In genomic region chr19:46957001-46957400, GRCm38 (mm10) we compare ENCODE assay signal across 29 mouse cellular contexts. TPM values are rescaled to one million over a fixed set of nuclear protein-coding genes. Genes with fewer than 3 reads are reported as not detected.
A peak's percentile ranks its signal among the peaks of the same experiment; 100 is the strongest.
DNase-seq lines count a peak whose midpoint lies in the region; ATAC-seq and TF ChIP-seq lines count a peak whose summit lies in the region.
"Had no signal": no experiment of that assay in that cellular context is flagged by ENCODE, and none has a peak within 500 bp of the region (broad histone marks: within the 10 kb centered on the region; RNA-seq: fewer than 3 reads in every experiment).

No protein-coding gene starts in this region.

- DNase-seq in liver, embryonic 14.5 days (ENCODE audit: low read depth in 3 of 3, low spot score in 3 of 3) = peak in 2 of 3 experiments; percentile 49 to 56
- no peak for DNase-seq in adrenal gland, postnatal 14 days
- DNase-seq in kidney, postnatal 36 days = no peak
- DNase-seq: adrenal gland, postnatal 36 days; cerebellum, adult 9-10 months; cerebellum, postnatal 36 days; forebrain, postnatal 0 days; heart, adult 2 months; heart, postnatal 10 days; kidney, adult 18-20 months; kidney, postnatal 25 days; lung, postnatal 36 days; right cerebral cortex, postnatal 25 days; thymus, postnatal 36 days had no signal

- TF ChIP-seq EP300 in liver, embryonic 14.5 days (IDR thresholded peaks at IDR 0.05; ENCODE audit: low read depth) = peak; percentile 71

- 67% methylated on average over 5 of the region's 5 CpGs for WGBS in bone marrow, adult 2 months
- WGBS in liver, embryonic 14.5 days (ENCODE audit: insufficient replicate concordance) = 15% methylated on average over 5 of the region's 5 CpGs
- 91% methylated on average over 5 of the region's 5 CpGs for WGBS in hindbrain, embryonic 16.5 days

- H3K36me3 ChIP-seq in liver, embryonic 14.5 days (replicated peaks; ENCODE audit: control insufficient read depth, insufficient read depth, low read depth) = no peaks in the 10 kb centered on the region; the same call in none of the 2 replicates
- H3K36me3 ChIP-seq in hindbrain, embryonic 16.5 days (ENCODE audit: control insufficient read depth, insufficient read depth, low read length) = no peaks in the 10 kb centered on the region
- H3K36me3 ChIP-seq: hindbrain, embryonic 15.5 days; midbrain, embryonic 15.5 days; neural tube, embryonic 15.5 days; stomach, embryonic 15.5 days had no signal

- no peaks in the 10 kb centered on the region; the same call in 1 of the 2 replicates for H3K4me1 ChIP-seq in bone marrow, adult 2 months (ENCODE audit: control insufficient read depth, insufficient read depth, low read length)
- H3K4me1 ChIP-seq in liver, embryonic 14.5 days (replicated peaks; ENCODE audit: control insufficient read depth in 2 of 2, insufficient read depth in 2 of 2, low read length in 1 of 2) = peaks cover 40 to 46% of the 10 kb centered on the region in 2 experiments
- H3K4me1 ChIP-seq in hindbrain, embryonic 16.5 days (ENCODE audit: control insufficient read depth, insufficient read depth, low read depth, low read length) = peaks cover 18% of the 10 kb centered on the region

- H3K27me3 ChIP-seq in liver, embryonic 14.5 days (ENCODE audit: control insufficient read depth, insufficient read depth, low read length) = no peaks in the 10 kb centered on the region
- no peaks in the 10 kb centered on the region for H3K27me3 ChIP-seq in hindbrain, embryonic 16.5 days (replicated peaks; ENCODE audit: control insufficient read depth, insufficient read depth, low read length)
- H3K27me3 ChIP-seq: heart, embryonic 13.5 days; hindbrain, embryonic 15.5 days; kidney, embryonic 15.5 days; megakaryocyte, embryonic 14.5 days; midbrain, embryonic 15.5 days; neural tube, embryonic 15.5 days; stomach, embryonic 15.5 days had no signal

- ATAC-seq in erythroid progenitor cell, adult 5-6 weeks (replicated peaks; ENCODE audit: low FRiP score, poor library complexity, severe bottlenecking) = peak; percentile 26
- ATAC-seq in liver, embryonic 14.5 days (ENCODE audit: insufficient read depth) = peak; percentile 52
- ATAC-seq in megakaryocyte-erythroid progenitor cell, adult 5-6 weeks (replicated peaks; ENCODE audit: low FRiP score, low TSS enrichment, poor library complexity, severe bottlenecking) = peak; percentile 65
- ATAC-seq in hindbrain, embryonic 16.5 days = no peak
- ATAC-seq: forebrain, postnatal 0 days; midbrain, embryonic 15.5 days had no signal

- no peak for TF ChIP-seq POLR2A in bone marrow, adult 2 months (IDR thresholded peaks at IDR 0.05; ENCODE audit: borderline replicate concordance, control insufficient read depth, low read depth, low read length)

- no peak overlapping the region for H3K4me3 ChIP-seq in bone marrow, adult 2 months (replicated peaks; ENCODE audit: control insufficient read depth, low read depth, low read length)
- H3K4me3 ChIP-seq in liver, embryonic 14.5 days (ENCODE audit: insufficient read depth in 1 of 2, low read depth in 2 of 2, low read length in 2 of 2) = no peak overlapping the region
- H3K4me3 ChIP-seq in hindbrain, embryonic 16.5 days (ENCODE audit: low read length) = no peak overlapping the region
- H3K4me3 ChIP-seq: heart, adult 2 months; heart, embryonic 13.5 days; hindbrain, embryonic 15.5 days; kidney, embryonic 15.5 days; layer of hippocampus, adult 2 months; midbrain, embryonic 15.5 days; neural tube, embryonic 15.5 days; stomach, embryonic 15.5 days had no signal

- H3K27ac ChIP-seq in bone marrow, adult 2 months (ENCODE audit: control insufficient read depth, insufficient read depth, low read depth, low read length, poor library complexity) = 0 out of 2 replicates have a peak overlapping the region, but pooled peaks have one; percentile 25
- H3K27ac ChIP-seq in liver, embryonic 14.5 days = peak overlapping the region; percentile 84
- H3K27ac ChIP-seq in hindbrain, embryonic 16.5 days (ENCODE audit: low read depth, low read length) = no peak overlapping the region
- H3K27ac ChIP-seq: heart, adult 2 months; heart, embryonic 13.5 days; hindbrain, embryonic 15.5 days; kidney, embryonic 15.5 days; midbrain, embryonic 15.5 days; neural tube, embryonic 15.5 days; stomach, embryonic 15.5 days had no signal

- no peak for TF ChIP-seq CTCF in bone marrow, adult 2 months (IDR thresholded peaks at IDR 0.05; ENCODE audit: control insufficient read depth, insufficient read depth, low read length)
- no peak for TF ChIP-seq CTCF in liver, embryonic 14.5 days (IDR thresholded peaks at IDR 0.05; ENCODE audit: low read depth)

- peak overlapping the region; percentile 48 for H3K9ac ChIP-seq in liver, embryonic 14.5 days (replicated peaks)
- no peak overlapping the region for H3K9ac ChIP-seq in hindbrain, embryonic 16.5 days (ENCODE audit: low read depth, low read length)
- H3K9ac ChIP-seq: forebrain, postnatal 0 days; heart, embryonic 13.5 days; hindbrain, embryonic 15.5 days; kidney, embryonic 15.5 days; midbrain, embryonic 15.5 days; neural tube, embryonic 15.5 days; stomach, embryonic 15.5 days had no signal

- peak overlapping the region; percentile 61 for H3K4me2 ChIP-seq in liver, embryonic 14.5 days (ENCODE audit: low read depth)
- no peak overlapping the region for H3K4me2 ChIP-seq in hindbrain, embryonic 16.5 days (ENCODE audit: low read length)
- H3K4me2 ChIP-seq: heart, embryonic 13.5 days; hindbrain, embryonic 15.5 days; kidney, embryonic 15.5 days; midbrain, embryonic 15.5 days; neural tube, embryonic 15.5 days; stomach, embryonic 15.5 days had no signal

- no peaks in the 10 kb centered on the region for H3K9me3 ChIP-seq in liver, embryonic 14.5 days (ENCODE audit: control insufficient read depth, low read length)
- H3K9me3 ChIP-seq in hindbrain, embryonic 16.5 days (ENCODE audit: control insufficient read depth, low read length) = no peaks in the 10 kb centered on the region
- H3K9me3 ChIP-seq: heart, embryonic 13.5 days; hindbrain, embryonic 15.5 days; kidney, embryonic 15.5 days; megakaryocyte, embryonic 14.5 days; midbrain, embryonic 15.5 days; neural tube, embryonic 15.5 days; stomach, embryonic 15.5 days had no signal

RNA-seq across cellular contexts. Expression of gene Ina, which starts 57.5 kb away (rescaled TPM):
- not detected in 2 replicates for polyA plus RNA-seq in bone marrow, adult 2 months (2011; ENCODE audit: insufficient read depth, insufficient read length, low replicate concordance, missing spikeins)
- not detected in 2 replicates for total RNA-seq in erythroid progenitor cell, adult 5-6 weeks (2015; ENCODE audit: low replicate concordance)
- total RNA-seq in erythroid progenitor cell, adult 5-6 weeks (2017; ENCODE audit: low replicate concordance) = not detected in 2 replicates
- polyA plus RNA-seq in liver, embryonic 14.5 days (2012; rRNA removed) = 0.02 and 0.36 TPM in 2 replicates
- polyA plus RNA-seq in liver, embryonic 14.5 days (2014; fragmentation: Nextera tagmentation; extraction: Ambion mirVana) = 0.09 TPM in 1 of 2 replicates, not detected in the other
- total RNA-seq in megakaryocyte-erythroid progenitor cell, adult 5-6 weeks (2014; fragmentation: Nextera tagmentation) = 1.1 TPM in 1 of 2 replicates, not detected in the other
- total RNA-seq in megakaryocyte-erythroid progenitor cell, adult 5-6 weeks (2017) = 0.09 and 0.27 TPM in 2 replicates
- total RNA-seq in adrenal gland, postnatal 14 days (2021) = 7.5 and 9.6 TPM in 2 replicates
- polyA plus RNA-seq in hindbrain, embryonic 16.5 days (2015; fragmentation: Nextera tagmentation; extraction: Ambion mirVana) = 413 and 454 TPM in 2 replicates
- total RNA-seq: gastrocnemius, adult 8-10 months; heart, postnatal 10 days; hematopoietic stem cell, adult 5-6 weeks; liver, adult 2 months had no signal
- polyA plus RNA-seq: liver, adult 2 months had no signal

RNA-seq across cellular contexts. Expression of gene Nt5c2, which starts 58.0 kb away (rescaled TPM):
- polyA plus RNA-seq in bone marrow, adult 2 months (2011; ENCODE audit: insufficient read depth, insufficient read length, low replicate concordance, missing spikeins) = 21.9 and 39.2 TPM in 2 replicates
- 26.4 and 41.4 TPM in 2 replicates for total RNA-seq in erythroid progenitor cell, adult 5-6 weeks (2015; ENCODE audit: low replicate concordance)
- 34.8 and 47.9 TPM in 2 replicates for total RNA-seq in erythroid progenitor cell, adult 5-6 weeks (2017; ENCODE audit: low replicate concordance)
- 10.7 and 14.9 TPM in 2 replicates for polyA plus RNA-seq in liver, embryonic 14.5 days (2012; rRNA removed)
- 45.0 and 52.3 TPM in 2 replicates for polyA plus RNA-seq in liver, embryonic 14.5 days (2014; fragmentation: Nextera tagmentation; extraction: Ambion mirVana)
- total RNA-seq in megakaryocyte-erythroid progenitor cell, adult 5-6 weeks (2014; fragmentation: Nextera tagmentation) = 87.1 and 88.5 TPM in 2 replicates
- total RNA-seq in megakaryocyte-erythroid progenitor cell, adult 5-6 weeks (2017) = 142 and 145 TPM in 2 replicates
- 79.8 and 82.3 TPM in 2 replicates for total RNA-seq in adrenal gland, postnatal 14 days (2021)
- polyA plus RNA-seq in hindbrain, embryonic 16.5 days (2015; fragmentation: Nextera tagmentation; extraction: Ambion mirVana) = 77.6 and 80.6 TPM in 2 replicates

Comparison
In these comparisons a context has a peak if more than half of its experiments do, and no peak if none do; other contexts are left out.
1. DNase-seq: peak in liver, embryonic 14.5 days (2 of 3); none in adrenal gland, postnatal 14 days (single experiment) and kidney, postnatal 36 days (0 of 2).